26 mouse cellular contexts compared by ENCODE assay signal in the genomic region with DNA sequence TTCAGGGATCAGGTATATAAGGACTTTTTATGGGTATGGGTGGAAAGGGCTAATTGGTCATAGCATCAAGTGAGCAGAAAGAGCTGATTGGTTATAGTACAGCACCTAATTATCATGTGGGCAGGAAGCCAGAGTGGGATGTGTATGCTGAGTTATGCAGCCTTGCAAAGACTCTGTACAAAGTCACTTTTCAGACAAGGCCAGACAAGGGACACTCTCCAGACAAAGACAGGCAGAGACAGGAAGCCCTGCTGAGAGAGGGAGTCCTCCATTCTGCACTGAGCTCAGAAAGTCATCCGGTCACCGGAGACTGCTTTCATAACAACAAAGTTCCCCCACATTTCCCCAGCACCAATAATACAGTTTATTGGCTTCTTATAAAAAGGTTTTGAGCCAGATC.
DNase-seq lines count a peak whose midpoint lies in the region; ATAC-seq and TF ChIP-seq lines count a peak whose summit lies in the region.
"Had no signal": no experiment of that assay in that cellular context is flagged by ENCODE, and none has a peak within 500 bp of the region (broad histone marks: within the 10 kb centered on the region; RNA-seq: fewer than 3 reads in every experiment).

No protein-coding gene starts in this region.

- TF ChIP-seq POLR2A in heart, adult 2 months (IDR thresholded peaks at IDR 0.05; ENCODE audit: insufficient read depth, low read depth, low read length), result no peak

- no peaks in the 10 kb centered on the region for H3K4me1 ChIP-seq in heart, adult 2 months (ENCODE audit: control insufficient read depth, insufficient read depth, low read length)
- peaks cover 0 to 2% of the 10 kb centered on the region in 2 experiments; a peak in 2 of 4 replicates for H3K4me1 ChIP-seq in heart, embryonic 14.5 days (ENCODE audit: control insufficient read depth in 2 of 2, insufficient read depth in 2 of 2, low read length in 2 of 2)
- no peaks in the 10 kb centered on the region for H3K4me1 ChIP-seq in lung, embryonic 14.5 days (ENCODE audit: insufficient read depth)
- H3K4me1 ChIP-seq in hindbrain, embryonic 11.5 days (replicated peaks; ENCODE audit: control insufficient read depth, insufficient read depth, low read length), result no peaks in the 10 kb centered on the region; the same call in 1 of the 2 replicates
- H3K4me1 ChIP-seq: forebrain, embryonic 13.5 days; hindbrain, embryonic 15.5 days had no signal

- intact Hi-C loops in heart, adult 2 months (cut with DNase I), result no loop called here
- intact Hi-C loops in heart, postnatal 10 days (cut with DNase I), result no loop called here

- H3K9ac ChIP-seq in heart, adult 2 months (ENCODE audit: low read depth, low read length), result no peak overlapping the region
- H3K9ac ChIP-seq in heart, embryonic 14.5 days (ENCODE audit: low read length), result no peak overlapping the region
- H3K9ac ChIP-seq in lung, embryonic 14.5 days, result no peak overlapping the region
- no peak overlapping the region for H3K9ac ChIP-seq in hindbrain, embryonic 11.5 days (ENCODE audit: low read depth, low read length)
- H3K9ac ChIP-seq: embryonic facial prominence, embryonic 13.5 days; forebrain, embryonic 13.5 days; hindbrain, embryonic 12.5 days; hindbrain, embryonic 15.5 days had no signal

- no peak overlapping the region for H3K4me2 ChIP-seq in heart, embryonic 14.5 days (ENCODE audit: low read length)
- H3K4me2 ChIP-seq in lung, embryonic 14.5 days, result no peak overlapping the region
- H3K4me2 ChIP-seq in hindbrain, embryonic 11.5 days (replicated peaks; ENCODE audit: low read depth, low read length), result no peak overlapping the region
- H3K4me2 ChIP-seq: embryonic facial prominence, embryonic 13.5 days; forebrain, embryonic 13.5 days; hindbrain, embryonic 12.5 days; hindbrain, embryonic 15.5 days had no signal

- no peak; the same call in 1 of the 2 replicates for ATAC-seq in heart, embryonic 14.5 days (ENCODE audit: insufficient number of reproducible peaks, insufficient read depth, low FRiP score, low read depth)
- ATAC-seq in lung, embryonic 14.5 days (ENCODE audit: insufficient read depth), result peak; percentile 65; the same call in 1 of the 2 replicates
- ATAC-seq in hindbrain, embryonic 11.5 days (ENCODE audit: low FRiP score), result no peak
- ATAC-seq: forebrain, embryonic 13.5 days; forebrain, embryonic 16.5 days; intestine, postnatal 0 days; Patski had no signal

- TF ChIP-seq EP300 in heart, adult 2 months (IDR thresholded peaks at IDR 0.05; ENCODE audit: insufficient read depth, low read depth, low read length), result no peak

- H3K27ac ChIP-seq in heart, adult 2 months, result no peak overlapping the region
- H3K27ac ChIP-seq in heart, embryonic 14.5 days (replicated peaks in 1 of 2; ENCODE audit: control insufficient read depth in 1 of 2, insufficient read depth in 1 of 2, low read depth in 2 of 2, low read length in 2 of 2), result peak overlapping the region; percentile 13 to 31; a peak in 3 of 4 replicates
- H3K27ac ChIP-seq in lung, embryonic 14.5 days (ENCODE audit: low read depth), result no peak overlapping the region
- H3K27ac ChIP-seq in hindbrain, embryonic 11.5 days (ENCODE audit: low read depth, low read length), result no peak overlapping the region
- H3K27ac ChIP-seq: embryonic facial prominence, embryonic 13.5 days; forebrain, embryonic 10.5 days; forebrain, embryonic 13.5 days; hindbrain, embryonic 12.5 days; hindbrain, embryonic 15.5 days had no signal

- DNase-seq in heart, adult 11 months, result peak; percentile 44
- DNase-seq in heart, adult 2 months, result no peak
- DNase-seq in heart, postnatal 10 days, result no peak
- peak; percentile 51 for DNase-seq in lung, embryonic 14.5 days
- DNase-seq in lung, postnatal 36 days, result no peak
- no peak for DNase-seq in hindbrain, embryonic 11.5 days (ENCODE audit: low spot score)
- DNase-seq: adrenal gland, postnatal 10 days; adrenal gland, postnatal 36 days; B cell, adult 2 months; cerebellum, adult 11 months; cerebellum, adult 2 months; cerebellum, adult 9-11 months; cerebellum, postnatal 25 days; gastrocnemius, postnatal 10 days; gastrocnemius, postnatal 36 days; kidney, adult 2 months had no signal

- WGBS in heart, adult 2 months, result 51% methylated on average over 2 of the region's 2 CpGs
- 56% methylated on average over 2 of the region's 2 CpGs for WGBS in heart, embryonic 14.5 days
- 62% methylated on average over 2 of the region's 2 CpGs for WGBS in lung, embryonic 14.5 days
- 100% methylated on average over 2 of the region's 2 CpGs for WGBS in hindbrain, embryonic 11.5 days

- TF ChIP-seq CTCF in heart, adult 2 months (IDR thresholded peaks at IDR 0.05), result no peak
- no peak for TF ChIP-seq CTCF in lung, embryonic 14.5 days (IDR thresholded peaks at IDR 0.05; ENCODE audit: low read depth)

- no peaks in the 10 kb centered on the region for H3K36me3 ChIP-seq in heart, adult 2 months (ENCODE audit: control insufficient read depth, insufficient read depth, low read length)
- H3K36me3 ChIP-seq in heart, embryonic 14.5 days (ENCODE audit: control insufficient read depth, insufficient read depth, low read length), result no peaks in the 10 kb centered on the region
- H3K36me3 ChIP-seq in lung, embryonic 14.5 days (ENCODE audit: insufficient read depth), result no peaks in the 10 kb centered on the region
- H3K36me3 ChIP-seq in hindbrain, embryonic 11.5 days (ENCODE audit: control insufficient read depth, insufficient read depth, low read length), result no peaks in the 10 kb centered on the region
- H3K36me3 ChIP-seq: embryonic facial prominence, embryonic 13.5 days; forebrain, embryonic 10.5 days; G1E; hindbrain, embryonic 12.5 days; hindbrain, embryonic 15.5 days had no signal

- no peak overlapping the region for H3K4me3 ChIP-seq in heart, adult 2 months
- H3K4me3 ChIP-seq in heart, embryonic 14.5 days (ENCODE audit: control insufficient read depth in 1 of 2, insufficient read depth in 1 of 2, low read depth in 1 of 2, low read length in 2 of 2), result no peak overlapping the region
- no peak overlapping the region for H3K4me3 ChIP-seq in lung, embryonic 14.5 days (ENCODE audit: low read depth, low read length)
- H3K4me3 ChIP-seq in hindbrain, embryonic 11.5 days (ENCODE audit: low read depth, low read length), result no peak overlapping the region
- H3K4me3 ChIP-seq: embryonic facial prominence, embryonic 13.5 days; forebrain, embryonic 10.5 days; forebrain, embryonic 13.5 days; hindbrain, embryonic 12.5 days; hindbrain, embryonic 15.5 days had no signal

- no peaks in the 10 kb centered on the region for H3K9me3 ChIP-seq in heart, embryonic 14.5 days (ENCODE audit: control insufficient read depth, low read length)
- H3K9me3 ChIP-seq in lung, embryonic 14.5 days (ENCODE audit: low read depth, low read length), result no peaks in the 10 kb centered on the region
- no peaks in the 10 kb centered on the region for H3K9me3 ChIP-seq in hindbrain, embryonic 11.5 days (ENCODE audit: control insufficient read depth, low read length)
- H3K9me3 ChIP-seq: embryonic facial prominence, embryonic 13.5 days; forebrain, embryonic 10.5 days; forebrain, embryonic 13.5 days; hindbrain, embryonic 12.5 days; hindbrain, embryonic 15.5 days had no signal

- no peaks in the 10 kb centered on the region for H3K27me3 ChIP-seq in heart, adult 2 months (ENCODE audit: control insufficient read depth, insufficient read depth, low read length)
- H3K27me3 ChIP-seq in heart, embryonic 14.5 days (ENCODE audit: control insufficient read depth, insufficient read depth, low read length), result no peaks in the 10 kb centered on the region
- no peaks in the 10 kb centered on the region for H3K27me3 ChIP-seq in lung, embryonic 14.5 days (ENCODE audit: insufficient read depth, low read length)
- no peaks in the 10 kb centered on the region for H3K27me3 ChIP-seq in hindbrain, embryonic 11.5 days (ENCODE audit: control insufficient read depth, insufficient read depth, low read length)
- H3K27me3 ChIP-seq: embryonic facial prominence, embryonic 13.5 days; forebrain, embryonic 13.5 days; hindbrain, embryonic 12.5 days; hindbrain, embryonic 15.5 days had no signal

- H3K79me2 ChIP-seq in heart, adult 2 months (replicated peaks; ENCODE audit: control insufficient read depth, insufficient read depth, low read length), result no peaks in the 10 kb centered on the region

Comparison
In these comparisons a context has a peak if more than half of its experiments do, and no peak if none do; other contexts are left out.
1. DNase-seq: peak in heart, adult 11 months (single experiment) and lung, embryonic 14.5 days (single experiment); none in heart, adult 2 months (0 of 2), heart, postnatal 10 days (0 of 2), lung, postnatal 36 days (single experiment) and hindbrain, embryonic 11.5 days (single experiment).
2. H3K27ac ChIP-seq: peak in heart, embryonic 14.5 days (2 of 2); none in heart, adult 2 months (single experiment), lung, embryonic 14.5 days (single experiment) and hindbrain, embryonic 11.5 days (single experiment).